Mouse (Mus musculus): ENCODE measurements around the gene Serpind1. TPM values are rescaled to one million over a fixed set of nuclear protein-coding genes. Genes with fewer than 3 reads are reported as not detected.
A peak's percentile ranks its signal among the peaks of the same experiment; 100 is the strongest.

Serpind1 gene
- polyA plus RNA-seq, 1 experiment from 2014 or later = 0.22 TPM

DNA sequence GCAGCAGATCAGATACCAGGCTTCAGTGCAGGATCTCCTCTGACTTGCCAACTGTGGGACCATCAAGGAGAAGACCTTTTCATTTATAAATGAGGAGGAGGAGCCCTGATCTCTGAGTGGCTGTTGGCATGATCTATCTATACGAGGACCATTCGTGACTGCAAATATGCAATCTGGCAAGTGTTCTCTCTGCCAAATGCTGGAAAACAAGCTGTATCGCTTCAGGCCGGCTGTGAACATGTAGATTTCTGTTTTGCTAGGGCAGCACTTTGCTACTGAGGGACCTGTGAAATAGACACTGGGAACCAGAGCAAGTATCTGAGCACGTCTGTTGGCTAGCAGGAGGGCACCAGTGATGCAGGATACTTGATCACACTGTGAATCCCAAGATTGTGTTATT is 18.6 kb upstream of the Serpind1 start:
- no peaks in the 10 kb centered on the region for H3K4me1 ChIP-seq (ENCODE audit: control insufficient read depth, insufficient read depth, low read length)
- H3K27me3 ChIP-seq (ENCODE audit: control insufficient read depth, insufficient read depth, low read length) = no peaks in the 10 kb centered on the region
- WGBS = 94% methylated on average over 5 of the region's 5 CpGs
- no peak overlapping the region for H3K4me3 ChIP-seq (ENCODE audit: low read depth, low read length)
- no peak overlapping the region for H3K4me2 ChIP-seq (replicated peaks; ENCODE audit: low read depth, low read length)
- H3K27ac ChIP-seq (ENCODE audit: low read length) = no peak overlapping the region
- peaks cover 20% of the 10 kb centered on the region for H3K36me3 ChIP-seq (ENCODE audit: control insufficient read depth, insufficient read depth, low read length)
- no peak for ATAC-seq (ENCODE audit: insufficient number of reproducible peaks, insufficient read depth, low FRiP score, low read depth)
- no peaks in the 10 kb centered on the region for H3K9me3 ChIP-seq (ENCODE audit: control insufficient read depth, low read depth, low read length)
- H3K9ac ChIP-seq (replicated peaks; ENCODE audit: low read depth, low read length) = no peak overlapping the region

GRCm38 (mm10) chr16:17316554-17316953 is 14.6 kb upstream of the Serpind1 start:
- no peak for ATAC-seq (ENCODE audit: insufficient number of reproducible peaks, insufficient read depth, low FRiP score, low read depth)
- no peaks in the 10 kb centered on the region for H3K27me3 ChIP-seq (ENCODE audit: control insufficient read depth, insufficient read depth, low read length)
- no peak overlapping the region for H3K4me2 ChIP-seq (replicated peaks; ENCODE audit: low read depth, low read length)
- peaks cover 18% of the 10 kb centered on the region for H3K36me3 ChIP-seq (ENCODE audit: control insufficient read depth, insufficient read depth, low read length)
- H3K9me3 ChIP-seq (ENCODE audit: control insufficient read depth, low read depth, low read length) = no peaks in the 10 kb centered on the region
- H3K9ac ChIP-seq (replicated peaks; ENCODE audit: low read depth, low read length) = no peak overlapping the region
- no peak overlapping the region for H3K27ac ChIP-seq (ENCODE audit: low read length)
- H3K4me1 ChIP-seq (ENCODE audit: control insufficient read depth, insufficient read depth, low read length) = no peaks in the 10 kb centered on the region
- WGBS = 94% methylated on average over 7 of the region's 7 CpGs
- H3K4me3 ChIP-seq (ENCODE audit: low read depth, low read length) = no peak overlapping the region

DNA sequence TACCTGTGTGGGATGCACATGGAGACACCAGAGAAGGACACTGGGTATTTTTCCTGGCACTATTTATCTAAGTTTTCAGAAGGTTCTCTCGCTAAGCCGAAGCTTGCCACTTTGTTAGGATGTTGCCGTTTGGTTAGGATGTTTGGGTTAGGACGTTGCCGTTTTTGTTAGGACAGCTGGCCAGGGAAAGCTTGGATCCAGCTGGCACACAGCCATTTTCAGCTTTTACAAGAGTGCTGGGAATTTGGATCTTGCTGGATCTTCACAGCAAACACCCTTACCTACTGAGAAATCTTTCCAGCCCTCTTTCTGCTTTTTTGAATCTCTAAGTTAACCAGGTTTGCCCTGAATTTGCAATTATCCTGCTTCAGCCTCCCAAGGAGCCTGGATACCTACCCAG is 9.7 kb upstream of the Serpind1 start:
- Histone ChIP-seq H3K9ac (replicated peaks; ENCODE audit: low read depth, low read length) (no peak overlapping the region), H3K4me3 (ENCODE audit: low read depth, low read length) (no peak overlapping the region), H3K27me3 (ENCODE audit: control insufficient read depth, insufficient read depth, low read length) (no peaks in the 10 kb centered on the region), H3K4me2 (replicated peaks; ENCODE audit: low read depth, low read length) (no peak overlapping the region), H3K4me1 (ENCODE audit: control insufficient read depth, insufficient read depth, low read length) (no peaks in the 10 kb centered on the region), H3K9me3 (ENCODE audit: control insufficient read depth, low read depth, low read length) (no peaks in the 10 kb centered on the region), H3K36me3 (ENCODE audit: control insufficient read depth, insufficient read depth, low read length) (peaks cover 19% of the 10 kb centered on the region; the same call in 1 of the 2 replicates), H3K27ac (ENCODE audit: low read length) (no peak overlapping the region)
- ATAC-seq (ENCODE audit: insufficient number of reproducible peaks, insufficient read depth, low FRiP score, low read depth) = no peak
- 57% methylated on average over 5 of the region's 5 CpGs for WGBS

- Histone ChIP-seq H3K4me2 (replicated peaks; ENCODE audit: low read depth, low read length) (no peak overlapping the region), H3K4me3 (ENCODE audit: low read depth, low read length) (no peak overlapping the region), H3K27ac (ENCODE audit: low read length) (no peak overlapping the region), H3K4me1 (ENCODE audit: control insufficient read depth, insufficient read depth, low read length) (no peaks in the 10 kb centered on the region), H3K9ac (replicated peaks; ENCODE audit: low read depth, low read length) (no peak overlapping the region), H3K36me3 (ENCODE audit: control insufficient read depth, insufficient read depth, low read length) (peaks cover 10% of the 10 kb centered on the region; the same call in 1 of the 2 replicates), H3K27me3 (ENCODE audit: control insufficient read depth, insufficient read depth, low read length) (no peaks in the 10 kb centered on the region), H3K9me3 (ENCODE audit: control insufficient read depth, low read depth, low read length) (no peaks in the 10 kb centered on the region)
- WGBS = 84% methylated on average over 5 of the region's 5 CpGs
- ATAC-seq (ENCODE audit: insufficient number of reproducible peaks, insufficient read depth, low FRiP score, low read depth) = no peak
Observed at GRCm38 (mm10) chr16:17324745-17325144, 6.4 kb upstream of the Serpind1 start.

DNA sequence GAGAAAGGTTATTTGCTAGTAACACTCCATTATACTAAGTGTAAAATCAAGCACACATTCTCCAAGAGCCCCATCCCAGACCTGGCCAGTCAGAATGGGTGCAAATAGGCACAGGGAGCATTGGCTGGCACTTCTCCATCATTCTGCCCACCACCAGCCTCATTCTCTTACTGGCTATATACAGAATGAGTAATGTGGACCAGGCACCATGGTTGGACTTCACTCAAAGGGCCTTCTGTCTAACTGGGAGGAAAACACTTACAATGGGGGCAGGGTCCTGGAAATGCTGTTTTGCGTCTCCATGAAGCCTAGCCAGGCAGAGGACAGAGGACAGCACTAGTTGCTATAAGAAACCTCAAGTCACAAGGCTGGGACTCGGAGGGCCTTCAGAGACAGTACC is 5.1 kb upstream of the Serpind1 start:
- Histone ChIP-seq H3K4me3 (ENCODE audit: low read depth, low read length) (no peak overlapping the region), H3K27ac (ENCODE audit: low read length) (no peak overlapping the region), H3K9me3 (ENCODE audit: control insufficient read depth, low read depth, low read length) (no peaks in the 10 kb centered on the region), H3K9ac (replicated peaks; ENCODE audit: low read depth, low read length) (no peak overlapping the region), H3K4me1 (ENCODE audit: control insufficient read depth, insufficient read depth, low read length) (no peaks in the 10 kb centered on the region), H3K36me3 (ENCODE audit: control insufficient read depth, insufficient read depth, low read length) (peaks cover 10% of the 10 kb centered on the region; the same call in 1 of the 2 replicates), H3K27me3 (ENCODE audit: control insufficient read depth, insufficient read depth, low read length) (no peaks in the 10 kb centered on the region), H3K4me2 (replicated peaks; ENCODE audit: low read depth, low read length) (no peak overlapping the region)
- no peak for ATAC-seq (ENCODE audit: insufficient number of reproducible peaks, insufficient read depth, low FRiP score, low read depth)
- 86% methylated on average over 2 of the region's 2 CpGs for WGBS

DNA sequence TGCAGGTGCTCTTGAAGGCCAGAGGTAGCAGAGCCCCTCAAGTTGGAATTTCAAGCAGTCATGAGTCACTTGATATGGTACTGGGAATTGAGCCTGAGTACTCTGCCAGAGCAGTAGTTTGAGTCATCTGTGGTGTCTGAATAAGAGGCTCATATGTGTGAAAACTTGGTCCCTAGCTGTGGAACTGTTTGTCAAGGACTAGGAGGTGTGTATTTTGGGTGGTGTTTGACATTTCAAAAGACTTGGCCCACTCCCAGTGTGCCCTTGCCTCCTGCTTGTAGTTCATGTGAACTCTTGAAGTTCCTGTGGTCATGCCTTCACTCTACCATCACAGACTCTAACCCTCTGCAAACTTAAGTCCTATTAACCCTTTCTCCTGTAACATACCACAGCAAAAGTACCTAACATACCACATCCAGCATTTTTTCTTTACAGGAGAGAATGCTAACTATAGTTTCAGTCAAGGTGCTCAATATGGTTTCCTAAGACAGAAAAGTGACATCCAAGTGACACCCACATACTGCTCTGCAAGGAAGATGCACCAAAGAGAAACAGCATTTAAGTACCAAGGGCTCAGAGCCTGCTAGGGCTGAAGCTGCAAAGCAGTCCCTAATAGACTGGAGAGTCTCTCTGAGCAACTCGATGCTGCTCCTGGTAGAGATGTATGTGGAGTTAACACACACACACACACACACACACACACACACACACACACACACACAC is 1.2 kb upstream of the Serpind1 start:
- Histone ChIP-seq H3K4me2 (replicated peaks; ENCODE audit: low read depth, low read length) (no peak overlapping the region), H3K4me3 (ENCODE audit: low read depth, low read length) (no peak overlapping the region), H3K36me3 (ENCODE audit: control insufficient read depth, insufficient read depth, low read length) (peaks cover 2% of the 10 kb centered on the region; the same call in 1 of the 2 replicates), H3K27ac (ENCODE audit: low read length) (no peak overlapping the region), H3K27me3 (ENCODE audit: control insufficient read depth, insufficient read depth, low read length) (no peaks in the 10 kb centered on the region), H3K9ac (replicated peaks; ENCODE audit: low read depth, low read length) (no peak overlapping the region), H3K9me3 (ENCODE audit: control insufficient read depth, low read depth, low read length) (no peaks in the 10 kb centered on the region), H3K4me1 (ENCODE audit: control insufficient read depth, insufficient read depth, low read length) (no peaks in the 10 kb centered on the region)
- WGBS = 92% methylated on average over 1 of the region's 1 CpGs
- ATAC-seq (ENCODE audit: insufficient number of reproducible peaks, insufficient read depth, low FRiP score, low read depth) = no peak

- Histone ChIP-seq H3K27ac (ENCODE audit: low read length) (no peak overlapping the region), H3K4me2 (replicated peaks; ENCODE audit: low read depth, low read length) (no peak overlapping the region), H3K4me1 (ENCODE audit: control insufficient read depth, insufficient read depth, low read length) (no peaks in the 10 kb centered on the region), H3K9ac (replicated peaks; ENCODE audit: low read depth, low read length) (no peak overlapping the region), H3K27me3 (ENCODE audit: control insufficient read depth, insufficient read depth, low read length) (no peaks in the 10 kb centered on the region), H3K4me3 (ENCODE audit: low read depth, low read length) (no peak overlapping the region), H3K9me3 (ENCODE audit: control insufficient read depth, low read depth, low read length) (no peaks in the 10 kb centered on the region), H3K36me3 (ENCODE audit: control insufficient read depth, insufficient read depth, low read length) (no peaks in the 10 kb centered on the region)
- no peak for ATAC-seq (ENCODE audit: insufficient number of reproducible peaks, insufficient read depth, low FRiP score, low read depth)
- 88% methylated on average over 5 of the region's 5 CpGs for WGBS
Observed at GRCm38 (mm10) chr16:17331855-17332254, 684 bp downstream of the Serpind1 start.

DNA sequence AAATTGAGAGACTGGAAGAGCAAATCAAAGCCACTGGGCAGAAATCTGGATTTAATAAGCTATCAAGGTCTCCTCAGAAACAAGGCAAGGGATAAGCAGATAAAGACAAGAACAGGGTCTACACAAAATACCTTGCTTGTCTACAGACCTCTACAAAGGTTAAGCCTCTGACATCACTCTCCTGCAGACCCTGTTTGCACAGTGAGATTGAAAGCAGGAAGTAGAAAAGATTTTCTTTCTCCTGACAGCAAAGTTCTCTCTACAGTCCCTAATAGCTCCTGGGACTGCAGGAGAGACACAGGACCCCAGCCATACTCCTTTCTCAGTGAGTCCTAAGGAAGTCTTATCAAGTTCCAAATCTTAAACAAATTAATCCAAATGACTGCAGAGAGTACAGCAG is 3.4 kb downstream of the Serpind1 start:
- no peak overlapping the region for H3K27ac ChIP-seq (ENCODE audit: low read length)
- H3K4me3 ChIP-seq (ENCODE audit: low read depth, low read length) = no peak overlapping the region
- H3K27me3 ChIP-seq (ENCODE audit: control insufficient read depth, insufficient read depth, low read length) = no peaks in the 10 kb centered on the region
- H3K4me1 ChIP-seq (ENCODE audit: control insufficient read depth, insufficient read depth, low read length) = no peaks in the 10 kb centered on the region
- no peak overlapping the region for H3K9ac ChIP-seq (replicated peaks; ENCODE audit: low read depth, low read length)
- ATAC-seq (ENCODE audit: insufficient number of reproducible peaks, insufficient read depth, low FRiP score, low read depth) = peak; percentile 72; the same call in 1 of the 2 replicates
- H3K9me3 ChIP-seq (ENCODE audit: control insufficient read depth, low read depth, low read length) = no peaks in the 10 kb centered on the region
- no peaks in the 10 kb centered on the region for H3K36me3 ChIP-seq (ENCODE audit: control insufficient read depth, insufficient read depth, low read length)
- H3K4me2 ChIP-seq (replicated peaks; ENCODE audit: low read depth, low read length) = no peak overlapping the region

DNA sequence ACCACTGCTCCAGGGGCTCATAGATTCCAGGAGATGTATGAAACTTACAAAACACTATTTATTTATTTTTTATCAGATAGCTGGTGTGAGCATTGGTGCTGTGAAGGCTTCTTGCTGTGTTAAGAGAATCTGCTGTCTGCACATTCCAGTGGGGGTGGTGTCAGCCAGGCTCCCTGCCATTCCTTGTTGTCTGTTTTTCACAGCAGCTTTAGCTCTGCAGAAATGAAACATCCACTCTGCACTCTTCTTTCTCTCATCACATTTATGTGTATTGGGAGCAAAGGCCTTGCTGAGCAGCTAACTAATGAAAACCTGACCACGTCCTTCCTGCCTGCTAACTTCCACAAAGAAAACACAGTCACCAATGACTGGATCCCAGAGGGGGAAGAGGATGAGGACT is 4.9 kb downstream of the Serpind1 start:
- H3K9me3 ChIP-seq (ENCODE audit: control insufficient read depth, low read depth, low read length) = no peaks in the 10 kb centered on the region
- WGBS = 81% methylated on average over 1 of the region's 1 CpGs
- H3K27me3 ChIP-seq (ENCODE audit: control insufficient read depth, insufficient read depth, low read length) = no peaks in the 10 kb centered on the region
- no peaks in the 10 kb centered on the region; the same call in 1 of the 2 replicates for H3K36me3 ChIP-seq (ENCODE audit: control insufficient read depth, insufficient read depth, low read length)
- H3K4me3 ChIP-seq (ENCODE audit: low read depth, low read length) = no peak overlapping the region
- ATAC-seq (ENCODE audit: insufficient number of reproducible peaks, insufficient read depth, low FRiP score, low read depth) = no peak
- no peak overlapping the region for H3K9ac ChIP-seq (replicated peaks; ENCODE audit: low read depth, low read length)
- no peak overlapping the region for H3K27ac ChIP-seq (ENCODE audit: low read length)
- H3K4me2 ChIP-seq (replicated peaks; ENCODE audit: low read depth, low read length) = no peak overlapping the region
- H3K4me1 ChIP-seq (ENCODE audit: control insufficient read depth, insufficient read depth, low read length) = no peaks in the 10 kb centered on the region

Measured in stomach, embryonic 14.5 days (tissue).